Mouse (Mus musculus): ENCODE measurements around the gene Vrk3. TPM values are rescaled to one million over a fixed set of nuclear protein-coding genes. Genes with fewer than 3 reads are reported as not detected.

Gene Vrk3
- polyA plus RNA-seq, 1 experiment from 2014 or later: 48.5 TPM

DNA sequence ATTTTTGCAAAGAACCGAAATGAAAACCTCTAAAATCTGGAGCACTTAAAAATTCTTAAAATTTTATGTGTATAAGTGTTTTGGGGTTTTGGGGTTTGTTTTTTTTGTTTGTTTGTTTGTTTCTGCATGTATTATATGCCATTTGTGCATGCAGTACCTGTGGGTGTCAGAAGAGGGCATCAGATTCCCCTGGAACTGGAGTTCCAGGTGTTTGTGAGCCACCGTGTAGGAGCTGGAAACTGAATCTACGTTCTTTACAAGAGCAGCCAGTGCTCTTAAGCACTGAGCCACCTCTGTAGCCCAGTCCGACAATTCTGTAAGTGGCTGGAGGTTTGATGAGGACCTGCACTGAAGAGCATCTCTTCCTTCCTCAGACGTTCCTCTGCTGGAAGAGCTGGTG, 38.3 kb upstream of the Vrk3 start:
- no peaks in the 10 kb centered on the region for H3K27me3 ChIP-seq (replicated peaks; ENCODE audit: control insufficient read depth, insufficient read depth, low read length)
- no peaks in the 10 kb centered on the region for H3K4me1 ChIP-seq (ENCODE audit: control insufficient read depth, insufficient read depth, low read length)
- no peak overlapping the region for H3K4me2 ChIP-seq (ENCODE audit: low read depth, low read length)
- H3K27ac ChIP-seq (ENCODE audit: low read length): no peak overlapping the region
- 0 out of 2 replicates have a peak, but pooled peaks cover 4% of the 10 kb centered on the region for H3K9me3 ChIP-seq (ENCODE audit: control insufficient read depth, low read length)
- 84% methylated on average over 5 of the region's 5 CpGs for whole genome bisulfite sequencing
- H3K36me3 ChIP-seq (ENCODE audit: control insufficient read depth, insufficient read depth, low read length): no peaks in the 10 kb centered on the region
- ATAC-seq: no peak
- H3K4me3 ChIP-seq (ENCODE audit: low read length): no peak overlapping the region
- no peak overlapping the region for H3K9ac ChIP-seq (ENCODE audit: low read depth, low read length)

DNA sequence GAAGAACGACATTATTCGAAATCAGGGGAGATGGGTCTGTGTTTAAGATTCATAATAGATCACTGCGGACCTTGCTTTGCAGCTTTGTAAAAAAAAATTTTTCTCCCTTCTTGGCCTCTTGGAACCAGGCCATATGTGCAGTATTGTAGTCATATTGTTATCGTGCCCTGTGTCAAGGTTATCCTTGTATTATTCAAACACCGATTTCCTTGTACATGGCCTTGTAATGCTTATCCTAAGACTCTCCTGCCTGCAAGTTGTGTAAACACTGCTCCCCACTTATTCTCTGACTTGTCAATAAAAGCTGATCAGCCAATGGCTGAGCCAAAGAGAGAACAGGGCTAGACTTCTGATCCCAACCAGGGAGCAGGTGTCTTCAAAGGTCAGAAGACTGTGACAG, 26.2 kb upstream of the Vrk3 start:
- WGBS: 60% methylated on average over 5 of the region's 5 CpGs
- Histone ChIP-seq H3K36me3 (ENCODE audit: control insufficient read depth, insufficient read depth, low read length) (no peaks in the 10 kb centered on the region), H3K4me3 (ENCODE audit: low read length) (no peak overlapping the region), H3K9ac (ENCODE audit: low read depth, low read length) (no peak overlapping the region), H3K27me3 (replicated peaks; ENCODE audit: control insufficient read depth, insufficient read depth, low read length) (no peaks in the 10 kb centered on the region), H3K27ac (ENCODE audit: low read length) (peak overlapping the region; percentile 52), H3K4me2 (ENCODE audit: low read depth, low read length) (no peak overlapping the region), H3K9me3 (ENCODE audit: control insufficient read depth, low read length) (no peaks in the 10 kb centered on the region), H3K4me1 (ENCODE audit: control insufficient read depth, insufficient read depth, low read length) (no peaks in the 10 kb centered on the region; the same call in 1 of the 2 replicates)
- peak; percentile 92 for ATAC-seq

DNA sequence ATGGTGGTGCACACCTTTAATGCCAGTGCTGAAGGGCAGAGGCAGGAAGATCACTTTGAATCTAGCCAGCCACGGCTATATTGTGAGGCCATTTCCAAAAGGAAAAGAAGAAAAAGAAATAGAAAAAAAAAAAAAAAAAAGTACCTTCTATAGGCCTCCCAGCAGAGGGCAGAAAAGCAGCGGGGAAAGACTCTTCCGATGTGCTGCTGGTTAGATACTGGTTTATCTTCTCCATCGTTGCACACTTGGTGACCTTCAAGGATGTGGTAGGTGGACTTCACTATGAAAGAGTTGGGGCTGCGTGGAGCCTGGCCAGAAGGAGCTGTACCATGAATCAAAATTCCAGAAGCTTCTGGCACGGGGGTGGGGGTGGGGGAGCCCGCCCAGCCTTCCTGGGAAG, 23.9 kb upstream of the Vrk3 start:
- no peak for ATAC-seq
- Histone ChIP-seq H3K4me3 (ENCODE audit: low read length) (no peak overlapping the region), H3K4me1 (ENCODE audit: control insufficient read depth, insufficient read depth, low read length) (no peaks in the 10 kb centered on the region; the same call in 1 of the 2 replicates), H3K27ac (ENCODE audit: low read length) (no peak overlapping the region), H3K9me3 (ENCODE audit: control insufficient read depth, low read length) (peaks cover 5% of the 10 kb centered on the region; the same call in 1 of the 2 replicates), H3K27me3 (replicated peaks; ENCODE audit: control insufficient read depth, insufficient read depth, low read length) (no peaks in the 10 kb centered on the region), H3K36me3 (ENCODE audit: control insufficient read depth, insufficient read depth, low read length) (no peaks in the 10 kb centered on the region), H3K4me2 (ENCODE audit: low read depth, low read length) (no peak overlapping the region), H3K9ac (ENCODE audit: low read depth, low read length) (no peak overlapping the region)
- 20% methylated on average over 7 of the region's 7 CpGs for WGBS

DNA sequence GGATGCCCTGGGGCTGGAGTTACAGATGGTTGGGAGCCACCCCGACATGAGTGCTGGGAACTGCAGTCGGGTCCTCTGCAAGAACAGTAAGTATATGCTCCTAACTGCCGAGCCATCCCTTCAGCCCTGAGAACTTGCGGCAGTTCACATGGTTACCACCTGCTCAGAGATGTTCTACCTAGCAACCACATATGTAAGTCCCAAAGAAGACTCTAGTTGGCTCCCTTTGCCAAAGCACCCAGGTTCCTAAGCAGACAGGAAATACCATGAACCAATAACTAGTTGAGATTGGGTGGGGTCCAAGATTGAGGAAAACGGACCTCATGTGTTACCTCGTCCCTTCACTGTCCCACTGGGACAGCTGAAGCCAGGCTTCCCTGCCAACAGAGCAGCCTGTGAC, 21.9 kb upstream of the Vrk3 start:
- no peaks in the 10 kb centered on the region; the same call in 1 of the 2 replicates for H3K4me1 ChIP-seq (ENCODE audit: control insufficient read depth, insufficient read depth, low read length)
- H3K36me3 ChIP-seq (ENCODE audit: control insufficient read depth, insufficient read depth, low read length): no peaks in the 10 kb centered on the region
- H3K27ac ChIP-seq (ENCODE audit: low read length): no peak overlapping the region
- H3K27me3 ChIP-seq (replicated peaks; ENCODE audit: control insufficient read depth, insufficient read depth, low read length): no peaks in the 10 kb centered on the region
- H3K9ac ChIP-seq (ENCODE audit: low read depth, low read length): no peak overlapping the region
- H3K4me2 ChIP-seq (ENCODE audit: low read depth, low read length): no peak overlapping the region
- H3K9me3 ChIP-seq (ENCODE audit: control insufficient read depth, low read length): peaks cover 5% of the 10 kb centered on the region; the same call in 1 of the 2 replicates
- H3K4me3 ChIP-seq (ENCODE audit: low read length): no peak overlapping the region
- WGBS: 60% methylated on average over 6 of the region's 6 CpGs
- no peak for ATAC-seq

DNA sequence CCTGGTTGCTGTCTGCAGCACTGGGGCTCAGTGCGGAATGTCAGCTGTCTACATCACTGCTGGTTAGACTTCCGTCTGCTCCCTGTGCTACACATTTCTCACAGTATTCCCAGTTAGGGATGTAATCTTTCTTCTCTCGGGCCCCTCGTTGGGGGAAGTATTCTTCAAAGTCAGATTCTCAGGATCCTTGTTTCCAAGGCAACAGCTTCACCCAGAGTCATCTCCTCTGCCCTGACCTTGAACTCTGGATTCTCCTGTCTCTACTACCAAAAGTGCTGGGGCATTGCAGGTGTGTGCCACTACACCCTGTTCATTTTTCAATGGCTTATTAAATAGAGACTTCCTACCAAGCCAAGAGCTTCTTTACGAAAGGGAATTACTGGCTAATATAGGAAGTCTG, 21.1 kb upstream of the Vrk3 start:
- H3K27ac ChIP-seq (ENCODE audit: low read length): no peak overlapping the region
- H3K4me3 ChIP-seq (ENCODE audit: low read length): no peak overlapping the region
- peaks cover 5% of the 10 kb centered on the region; the same call in 1 of the 2 replicates for H3K9me3 ChIP-seq (ENCODE audit: control insufficient read depth, low read length)
- H3K36me3 ChIP-seq (ENCODE audit: control insufficient read depth, insufficient read depth, low read length): no peaks in the 10 kb centered on the region
- 56% methylated on average over 5 of the region's 5 CpGs for WGBS
- no peak for ATAC-seq
- H3K4me2 ChIP-seq (ENCODE audit: low read depth, low read length): no peak overlapping the region
- no peaks in the 10 kb centered on the region for H3K27me3 ChIP-seq (replicated peaks; ENCODE audit: control insufficient read depth, insufficient read depth, low read length)
- H3K9ac ChIP-seq (ENCODE audit: low read depth, low read length): no peak overlapping the region
- no peaks in the 10 kb centered on the region; the same call in 1 of the 2 replicates for H3K4me1 ChIP-seq (ENCODE audit: control insufficient read depth, insufficient read depth, low read length)

DNA sequence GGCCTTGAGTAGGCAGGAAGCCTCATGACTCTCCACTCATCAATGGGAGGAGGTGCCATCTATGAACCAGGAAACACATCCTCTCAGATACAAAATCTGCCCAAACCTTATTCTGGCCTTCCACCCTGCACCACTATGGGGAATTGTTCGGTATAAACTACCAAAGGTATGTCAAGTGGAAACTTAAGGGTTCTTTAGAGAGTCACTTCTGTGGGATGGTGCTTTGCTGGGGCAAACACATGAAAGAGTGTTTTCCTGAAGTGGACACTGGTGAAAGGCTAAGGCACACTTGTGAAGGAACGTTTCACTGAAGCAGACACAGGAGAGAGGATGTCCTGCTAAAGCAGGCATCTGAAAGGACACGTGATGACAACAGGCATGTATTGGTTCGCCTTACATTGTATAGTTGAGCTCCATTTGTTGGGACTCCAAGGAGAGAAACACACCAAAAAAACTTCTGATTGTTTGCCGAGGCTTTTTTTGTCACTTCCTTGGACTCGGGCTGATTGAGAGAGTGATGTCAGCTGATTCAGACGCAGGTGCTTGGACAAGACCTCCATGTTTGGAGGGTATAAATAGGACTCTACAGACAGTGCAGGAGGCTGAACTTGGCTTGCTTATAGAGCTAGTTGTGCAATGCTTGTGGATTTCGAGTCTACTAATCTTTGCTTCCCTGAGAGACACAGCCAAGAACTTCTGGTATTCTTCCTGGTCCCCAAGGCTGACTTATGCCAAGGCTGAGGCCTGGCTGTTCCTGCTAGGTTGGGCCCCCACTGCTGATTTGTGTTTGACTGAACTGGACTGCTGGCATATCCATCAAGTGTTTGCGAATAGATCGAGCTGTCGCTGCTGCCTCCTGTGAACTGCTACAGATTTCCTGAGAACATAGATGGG, 19.9 kb upstream of the Vrk3 start:
- no peak overlapping the region for H3K4me2 ChIP-seq (ENCODE audit: low read depth, low read length)
- no peak overlapping the region for H3K27ac ChIP-seq (ENCODE audit: low read length)
- 87% methylated on average over 11 of the region's 11 CpGs for WGBS
- no peak for ATAC-seq
- H3K36me3 ChIP-seq (ENCODE audit: control insufficient read depth, insufficient read depth, low read length): no peaks in the 10 kb centered on the region
- H3K4me1 ChIP-seq (ENCODE audit: control insufficient read depth, insufficient read depth, low read length): no peaks in the 10 kb centered on the region
- no peaks in the 10 kb centered on the region for H3K27me3 ChIP-seq (replicated peaks; ENCODE audit: control insufficient read depth, insufficient read depth, low read length)
- peaks cover 5% of the 10 kb centered on the region; the same call in 1 of the 2 replicates for H3K9me3 ChIP-seq (ENCODE audit: control insufficient read depth, low read length)
- no peak overlapping the region for H3K4me3 ChIP-seq (ENCODE audit: low read length)
- no peak overlapping the region for H3K9ac ChIP-seq (ENCODE audit: low read depth, low read length)

DNA sequence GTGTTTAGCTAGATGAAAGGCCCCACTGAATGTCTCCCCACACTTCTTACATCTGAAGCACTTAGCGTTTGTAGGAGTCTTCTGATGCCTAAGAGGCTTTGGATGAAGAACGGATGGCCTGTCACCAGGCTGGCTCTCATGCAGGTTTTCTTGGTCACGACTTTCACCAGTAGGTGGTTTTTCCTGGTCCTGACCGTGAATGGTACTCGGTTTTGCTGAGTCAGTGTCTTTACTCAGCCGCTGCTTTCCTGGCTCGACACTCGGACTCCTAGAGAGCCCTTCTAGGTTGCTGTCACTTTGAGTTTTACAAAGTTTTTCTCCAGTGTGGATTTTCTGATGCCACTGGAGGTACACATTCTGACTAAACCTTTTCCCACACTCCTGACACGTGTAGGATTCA, 14.5 kb upstream of the Vrk3 start:
- Histone ChIP-seq H3K27ac (ENCODE audit: low read length) (no peak overlapping the region), H3K9me3 (ENCODE audit: control insufficient read depth, low read length) (no peaks in the 10 kb centered on the region), H3K4me3 (ENCODE audit: low read length) (no peak overlapping the region), H3K4me2 (ENCODE audit: low read depth, low read length) (no peak overlapping the region), H3K9ac (ENCODE audit: low read depth, low read length) (no peak overlapping the region), H3K4me1 (ENCODE audit: control insufficient read depth, insufficient read depth, low read length) (no peaks in the 10 kb centered on the region), H3K36me3 (ENCODE audit: control insufficient read depth, insufficient read depth, low read length) (no peaks in the 10 kb centered on the region), H3K27me3 (replicated peaks; ENCODE audit: control insufficient read depth, insufficient read depth, low read length) (no peaks in the 10 kb centered on the region)
- no peak for ATAC-seq
- WGBS: 87% methylated on average over 9 of the region's 9 CpGs

DNA sequence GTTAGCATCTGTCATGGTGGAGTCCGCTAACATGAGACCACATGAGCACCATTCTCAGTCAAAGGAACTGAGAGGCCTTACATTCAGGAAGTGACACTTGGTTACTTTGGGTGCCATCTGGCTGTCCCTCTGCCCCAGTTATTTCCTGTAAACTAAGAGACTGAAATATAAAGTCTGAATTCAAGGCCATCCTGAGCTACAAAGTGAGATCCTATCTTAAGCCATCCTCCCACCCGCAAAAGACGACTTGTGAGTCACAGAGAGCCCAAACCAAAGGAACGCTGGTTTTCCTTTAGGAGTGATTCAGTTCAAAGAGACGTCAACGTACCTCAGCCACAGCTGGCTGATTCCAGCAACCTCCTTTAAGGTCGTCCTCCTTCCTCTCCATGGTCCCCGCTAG, 6.9 kb upstream of the Vrk3 start:
- H3K9ac ChIP-seq (ENCODE audit: low read depth, low read length): no peak overlapping the region
- no peak for ATAC-seq
- no peak overlapping the region for H3K27ac ChIP-seq (ENCODE audit: low read length)
- no peak overlapping the region for H3K4me2 ChIP-seq (ENCODE audit: low read depth, low read length)
- H3K27me3 ChIP-seq (replicated peaks; ENCODE audit: control insufficient read depth, insufficient read depth, low read length): no peaks in the 10 kb centered on the region
- 82% methylated on average over 8 of the region's 8 CpGs for WGBS
- H3K36me3 ChIP-seq (ENCODE audit: control insufficient read depth, insufficient read depth, low read length): no peaks in the 10 kb centered on the region
- peaks cover 11% of the 10 kb centered on the region for H3K4me1 ChIP-seq (ENCODE audit: control insufficient read depth, insufficient read depth, low read length)
- no peaks in the 10 kb centered on the region for H3K9me3 ChIP-seq (ENCODE audit: control insufficient read depth, low read length)
- H3K4me3 ChIP-seq (ENCODE audit: low read length): no peak overlapping the region

DNA sequence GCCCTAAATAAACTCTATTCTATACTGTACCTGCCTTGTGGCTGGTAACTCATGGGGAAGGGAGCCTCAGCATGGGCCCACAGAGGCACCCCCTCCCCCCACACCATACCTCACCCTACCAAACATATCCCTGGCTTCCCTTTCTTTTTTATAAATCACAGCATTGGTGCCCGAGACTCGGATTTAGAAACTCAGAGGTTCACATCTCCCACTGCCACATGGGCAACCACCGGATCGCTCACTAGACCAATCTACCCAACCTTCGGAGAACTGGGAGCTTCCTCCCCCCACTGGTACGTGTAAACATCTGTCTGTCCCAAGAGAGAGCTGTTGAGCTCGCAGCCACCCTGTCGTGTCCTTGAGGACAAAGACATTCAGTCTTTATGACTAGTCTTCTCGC, 3.9 kb upstream of the Vrk3 start:
- Histone ChIP-seq H3K9ac (ENCODE audit: low read depth, low read length) (no peak overlapping the region), H3K4me3 (ENCODE audit: low read length) (no peak overlapping the region), H3K9me3 (ENCODE audit: control insufficient read depth, low read length) (no peaks in the 10 kb centered on the region), H3K27me3 (replicated peaks; ENCODE audit: control insufficient read depth, insufficient read depth, low read length) (no peaks in the 10 kb centered on the region), H3K36me3 (ENCODE audit: control insufficient read depth, insufficient read depth, low read length) (no peaks in the 10 kb centered on the region), H3K4me2 (ENCODE audit: low read depth, low read length) (0 out of 2 replicates have a peak overlapping the region, but pooled peaks have one; percentile 87), H3K4me1 (ENCODE audit: control insufficient read depth, insufficient read depth, low read length) (peaks cover 21% of the 10 kb centered on the region), H3K27ac (ENCODE audit: low read length) (no peak overlapping the region)
- 53% methylated on average over 9 of the region's 9 CpGs for WGBS
- no peak for ATAC-seq

Data from intestine, embryonic 16.5 days (tissue).